Mouse (Mus musculus) kidney, postnatal 0 days (tissue): ENCODE results near the gene 1700012B07Rik. TPM values are rescaled to one million over a fixed set of nuclear protein-coding genes. Genes with fewer than 3 reads are reported as not detected.
A peak's percentile ranks its signal among the peaks of the same experiment; 100 is the strongest.

Source experiments
- ATAC-seq: fragments of 200-750 bp; cut with Nextera tagmentation; replicated peaks from 2 replicates; pipeline ENCODE4 v1.8.0; 2017; ENCODE audit warnings: low read depth, moderate number of reproducible peaks, moderate TSS enrichment, moderate library complexity; ENCODE audit not compliant: low FRiP score
- DNase-seq: peaks from one replicate; pipeline ENCODE4 v3.0.0-alpha.2; 2016; ENCODE audit warnings: low spot score
- H3K27ac ChIP-seq: fragments of 300-500 bp; sonication (generic); 2 replicates; pipeline ENCODE4 v1.5.1; 2014; ENCODE audit warnings: mild to moderate bottlenecking
- H3K27me3 ChIP-seq: fragments of 300-500 bp; sonication (generic); 2 replicates; pipeline ENCODE4 v1.6.1; 2014; ENCODE audit warnings: low read length, mixed read lengths; ENCODE audit not compliant: insufficient read depth
- H3K36me3 ChIP-seq: fragments of 300-500 bp; sonication (generic); 2 replicates; pipeline ENCODE4 v1.6.1; 2014; ENCODE audit warnings: low read length, mixed read lengths; ENCODE audit not compliant: insufficient read depth
- H3K4me1 ChIP-seq: fragments of 300-500 bp; sonication (generic); replicated peaks from 2 replicates; pipeline ENCODE4 v1.6.1; 2014; ENCODE audit warnings: antibody characterized with exemption, low read length, mixed read lengths; ENCODE audit not compliant: insufficient read depth
- H3K4me2 ChIP-seq: fragments of 300-500 bp; sonication (generic); 2 replicates; pipeline ENCODE4 v1.6.1; 2014; ENCODE audit warnings: mild to moderate bottlenecking, low read length, moderate library complexity, mixed read lengths
- H3K4me3 ChIP-seq: fragments of 300-500 bp; sonication (generic); replicated peaks from 2 replicates; pipeline ENCODE4 v1.5.1; 2014; ENCODE audit warnings: low read depth, low read length
- H3K9ac ChIP-seq: fragments of 300-500 bp; sonication (generic); 2 replicates; pipeline ENCODE4 v1.6.1; 2014; ENCODE audit warnings: low read depth, low read length
- H3K9me3 ChIP-seq: fragments of 300-500 bp; sonication (generic); replicated peaks from 2 replicates; pipeline ENCODE4 v1.6.1; 2016; ENCODE audit warnings: low read length, inconsistent platforms, mixed read lengths
- CTCF ChIP-seq: IDR thresholded peaks from 2 replicates; pipeline ENCODE4 v1.5.1; 2016; ENCODE audit warnings: antibody characterized with exemption, low read depth, mild to moderate bottlenecking, moderate library complexity
- WGBS: fragments of 180-500 bp; shearing (Covaris S2); extraction: QIAGEN DNeasy Blood & Tissue Kit; methylation state at CpG from one replicate; pipeline ENCODE4 v1.1.7; 2014; 5-methylcytosine and 5-hydroxymethylcytosine counted together
- polyA plus RNA-seq: library from polyadenylated mRNA; unstranded; fragments of >200 nt; fragmentation: Nextera tagmentation; extraction: Ambion mirVana; gene quantifications from 2 replicates; pipeline ENCODE4 v1.2.1, GENCODE M21; 2015

The 1700012B07Rik gene
- polyA plus RNA-seq, 1 experiment from 2014 or later = not detected

- Histone ChIP-seq H3K4me2 (no peak overlapping the region), H3K9me3 (no peaks in the 10 kb centered on the region), H3K27me3 (no peaks in the 10 kb centered on the region), H3K27ac (no peak overlapping the region), H3K4me1 (no peaks in the 10 kb centered on the region), H3K4me3 (no peak overlapping the region), H3K36me3 (no peaks in the 10 kb centered on the region), H3K9ac (no peak overlapping the region)
- ATAC-seq (no peak), DNase-seq (no peak)
- TF ChIP-seq CTCF = no peak
- 73% methylated on average over 6 of the region's 6 CpGs for WGBS
These were observed 30.3 kb downstream of the 1700012B07Rik start for GRCm38 (mm10) chr11:109797531-109797930.

- Histone ChIP-seq H3K4me3 (no peak overlapping the region), H3K27ac (no peak overlapping the region), H3K9ac (no peak overlapping the region), H3K4me1 (no peaks in the 10 kb centered on the region), H3K4me2 (no peak overlapping the region), H3K27me3 (no peaks in the 10 kb centered on the region), H3K36me3 (no peaks in the 10 kb centered on the region), H3K9me3 (no peaks in the 10 kb centered on the region)
- DNase-seq (peak; percentile 24), ATAC-seq (no peak)
- 82% methylated on average over 2 of the region's 2 CpGs for WGBS
- TF ChIP-seq CTCF = no peak
These were observed 32.3 kb downstream of the 1700012B07Rik start for GRCm38 (mm10) chr11:109795536-109795935.

- H3K36me3 ChIP-seq = no peaks in the 10 kb centered on the region
- H3K4me1 ChIP-seq = no peaks in the 10 kb centered on the region
- ATAC-seq (no peak), DNase-seq (no peak)
- 95% methylated on average over 4 of the region's 4 CpGs for WGBS
- TF ChIP-seq CTCF = no peak
- no peak overlapping the region for H3K27ac ChIP-seq
- H3K4me2 ChIP-seq = no peak overlapping the region
- H3K4me3 ChIP-seq = no peak overlapping the region
- no peaks in the 10 kb centered on the region for H3K27me3 ChIP-seq
- H3K9ac ChIP-seq = no peak overlapping the region
- H3K9me3 ChIP-seq = no peaks in the 10 kb centered on the region
These were observed 34.3 kb downstream of the 1700012B07Rik start for GRCm38 (mm10) chr11:109793578-109793977.

- ATAC-seq (no peak), DNase-seq (peak; percentile 48)
- Histone ChIP-seq H3K27ac (no peak overlapping the region), H3K9ac (no peak overlapping the region), H3K9me3 (no peaks in the 10 kb centered on the region), H3K4me2 (no peak overlapping the region), H3K4me1 (no peaks in the 10 kb centered on the region), H3K36me3 (no peaks in the 10 kb centered on the region), H3K27me3 (no peaks in the 10 kb centered on the region), H3K4me3 (no peak overlapping the region)
- 83% methylated on average over 13 of the region's 13 CpGs for WGBS
- TF ChIP-seq CTCF = no peak
These were observed 35.3 kb downstream of the 1700012B07Rik start for GRCm38 (mm10) chr11:109792401-109792997.

GRCm38 (mm10) chr11:109791965-109792364, 35.9 kb downstream of the 1700012B07Rik start:
- Histone ChIP-seq H3K36me3 (no peaks in the 10 kb centered on the region), H3K4me2 (no peak overlapping the region), H3K4me3 (no peak overlapping the region), H3K9me3 (no peaks in the 10 kb centered on the region), H3K4me1 (no peaks in the 10 kb centered on the region), H3K27me3 (no peaks in the 10 kb centered on the region), H3K9ac (no peak overlapping the region), H3K27ac (no peak overlapping the region)
- TF ChIP-seq CTCF = no peak
- no peak for ATAC-seq
- 87% methylated on average over 2 of the region's 2 CpGs for WGBS
- DNase-seq = no peak

- Histone ChIP-seq H3K4me2 (no peak overlapping the region), H3K36me3 (no peaks in the 10 kb centered on the region), H3K27ac (no peak overlapping the region), H3K4me1 (no peaks in the 10 kb centered on the region), H3K4me3 (no peak overlapping the region), H3K9me3 (no peaks in the 10 kb centered on the region), H3K27me3 (no peaks in the 10 kb centered on the region), H3K9ac (no peak overlapping the region)
- TF ChIP-seq CTCF = no peak
- WGBS = 72% methylated on average over 8 of the region's 8 CpGs
- DNase-seq (no peak), ATAC-seq (no peak)
These were observed 37.6 kb downstream of the 1700012B07Rik start for GRCm38 (mm10) chr11:109790221-109790620.

GRCm38 (mm10) chr11:109785392-109785791, 42.5 kb downstream of the 1700012B07Rik start:
- H3K9me3 ChIP-seq = no peaks in the 10 kb centered on the region
- no peaks in the 10 kb centered on the region for H3K4me1 ChIP-seq
- DNase-seq (no peak), ATAC-seq (no peak)
- TF ChIP-seq CTCF = no peak
- no peaks in the 10 kb centered on the region for H3K27me3 ChIP-seq
- no peaks in the 10 kb centered on the region for H3K36me3 ChIP-seq
- no peak overlapping the region for H3K27ac ChIP-seq
- H3K9ac ChIP-seq = no peak overlapping the region
- H3K4me2 ChIP-seq = no peak overlapping the region
- H3K4me3 ChIP-seq = no peak overlapping the region
- WGBS = 69% methylated on average over 5 of the region's 5 CpGs
